Mouse (Mus musculus) CH12.LX (cell line): ENCODE results near the gene Sohlh1. TPM values are rescaled to one million over a fixed set of nuclear protein-coding genes. Genes with fewer than 3 reads are reported as not detected.

Experiments used
- DNase-seq: peaks from one replicate; pipeline ENCODE4 v3.0.0-alpha.2; 2013; ENCODE audit errors: extremely low read depth
- H3K27ac ChIP-seq: 2 replicates; pipeline ENCODE4 v1.5.1; 2012; ENCODE audit warnings: low read depth, mild to moderate bottlenecking, control low read depth, moderate library complexity; ENCODE audit not compliant: insufficient read depth
- H3K27me3 ChIP-seq: replicated peaks from 2 replicates; pipeline ENCODE3; 2012; ENCODE audit warnings: inconsistent platforms
- H3K36me3 ChIP-seq, 2 experiments: replicated peaks in 1 of 2; 2 replicates each; pipeline versions ENCODE3 to v1.6.1; 2012; ENCODE audit warnings: inconsistent platforms in 1 of 2, low read length in 1 of 2, mild to moderate bottlenecking in 1 of 2, mixed read lengths in 1 of 2, moderate library complexity in 1 of 2; ENCODE audit not compliant: control insufficient read depth in 1 of 2, insufficient read depth in 1 of 2
- H3K4me1 ChIP-seq, 2 experiments: 2 replicates each; pipeline ENCODE4 v1.6.1; 2012; ENCODE audit warnings: inconsistent platforms in 1 of 2, moderate library complexity in 1 of 2; ENCODE audit not compliant: insufficient read depth in 2 of 2, control insufficient read depth in 1 of 2
- H3K4me2 ChIP-seq: 2 replicates; pipeline ENCODE4 v1.6.1; 2012; ENCODE audit warnings: low read depth, mild to moderate bottlenecking, control low read depth; ENCODE audit not compliant: poor library complexity, insufficient read depth, severe bottlenecking
- H3K4me3 ChIP-seq, 3 experiments: fragments of 150-350 bp in 1 of 3; sonication (generic) in 1 of 3; replicated peaks in 1 of 3; 2 replicates each; pipeline versions ENCODE3 to v1.5.1; 2011 to 2012; ENCODE audit warnings: low read depth in 2 of 3, low read length in 2 of 3, mild to moderate bottlenecking in 2 of 3, moderate library complexity in 2 of 3, control low read depth in 1 of 3, improper control_type of control experiment in 1 of 3, inconsistent platforms in 1 of 3, mixed read lengths in 1 of 3; ENCODE audit not compliant: poor library complexity in 1 of 3
- H3K79me2 ChIP-seq: replicated peaks from 2 replicates; pipeline ENCODE4 v1.6.1; 2012; ENCODE audit warnings: mild to moderate bottlenecking, moderate library complexity; ENCODE audit not compliant: control insufficient read depth, poor library complexity, insufficient read depth, severe bottlenecking; ENCODE audit errors: extremely low read depth
- H3K9ac ChIP-seq: 2 replicates; pipeline ENCODE4 v1.6.1; 2012; ENCODE audit warnings: low read depth, mild to moderate bottlenecking, control low read depth, moderate library complexity; ENCODE audit not compliant: insufficient read depth
- H3K9me3 ChIP-seq: replicated peaks from 2 replicates; pipeline ENCODE3; 2012; ENCODE audit warnings: low read length, inconsistent platforms, mixed read lengths
- CHD1 ChIP-seq: IDR thresholded peaks from 2 replicates; pipeline ENCODE4 v1.6.1; 2012; ENCODE audit warnings: low read depth, low read length, improper control_type of control experiment, inconsistent platforms
- CHD2 ChIP-seq: IDR thresholded peaks from 2 replicates; pipeline ENCODE4 v1.6.1; 2011; ENCODE audit warnings: low read length, improper control_type of control experiment
- E2F4 ChIP-seq: IDR thresholded peaks from 2 replicates; pipeline ENCODE4 v1.6.1; 2011; ENCODE audit warnings: low read depth, low read length, improper control_type of control experiment; ENCODE audit not compliant: insufficient replicate concordance
- EP300 ChIP-seq: IDR thresholded peaks from 2 replicates; pipeline ENCODE4 v1.6.1; 2011; ENCODE audit warnings: low read length, improper control_type of control experiment
- HCFC1 ChIP-seq: IDR thresholded peaks from 2 replicates; pipeline ENCODE4 v1.6.1; 2012; ENCODE audit warnings: low read depth, mild to moderate bottlenecking, inconsistent platforms, low read length, improper control_type of control experiment
- IRF4 ChIP-seq: IDR thresholded peaks from 2 replicates; pipeline ENCODE4 v1.6.1; 2014; ENCODE audit warnings: low read depth, mild to moderate bottlenecking, inconsistent platforms, low read length, improper control_type of control experiment
- JUN ChIP-seq: IDR thresholded peaks from 2 replicates; pipeline ENCODE4 v1.6.1; 2011; ENCODE audit warnings: low read depth, mild to moderate bottlenecking, low read length, improper control_type of control experiment, moderate library complexity; ENCODE audit not compliant: insufficient read depth
- MEF2A ChIP-seq: IDR thresholded peaks from 2 replicates; pipeline ENCODE4 v1.6.1; 2014; ENCODE audit warnings: low read depth, mild to moderate bottlenecking, inconsistent platforms, low read length, improper control_type of control experiment, borderline replicate concordance
- MYC ChIP-seq: IDR thresholded peaks from 2 replicates; pipeline ENCODE4 v1.6.1; 2011; ENCODE audit warnings: low read depth, mild to moderate bottlenecking, improper control_type of control experiment, low read length
- NELFE ChIP-seq: IDR thresholded peaks from 2 replicates; pipeline ENCODE4 v1.6.1; 2011; ENCODE audit warnings: low read depth, low read length, improper control_type of control experiment
- NRF1 ChIP-seq: IDR thresholded peaks from 2 replicates; pipeline ENCODE4 v1.6.1; 2014; ENCODE audit warnings: low read depth, mild to moderate bottlenecking, inconsistent platforms, low read length, improper control_type of control experiment, moderate library complexity
- PAX5 ChIP-seq: IDR thresholded peaks from 2 replicates; pipeline ENCODE4 v1.6.1; 2012; ENCODE audit warnings: low read length, inconsistent platforms, mixed read lengths
- POLR2A ChIP-seq: IDR thresholded peaks from 2 replicates; pipeline ENCODE4 v1.6.1; 2011; ENCODE audit warnings: low read depth, mild to moderate bottlenecking, improper control_type of control experiment, low read length
- RAD21 ChIP-seq: IDR thresholded peaks from 2 replicates; pipeline ENCODE4 v1.6.1; 2011; ENCODE audit warnings: low read depth, mild to moderate bottlenecking, low read length, improper control_type of control experiment, moderate library complexity
- SMC3 ChIP-seq: IDR thresholded peaks from 2 replicates; pipeline ENCODE4 v1.6.1; 2011; ENCODE audit warnings: low read depth, low read length, improper control_type of control experiment
- UBTF ChIP-seq: IDR thresholded peaks from 2 replicates; pipeline ENCODE4 v1.6.1; 2012; ENCODE audit warnings: low read depth, mild to moderate bottlenecking, inconsistent platforms, low read length, improper control_type of control experiment, moderate library complexity
- USF1 ChIP-seq: IDR thresholded peaks from 2 replicates; pipeline ENCODE4 v1.6.1; 2014; ENCODE audit warnings: low read depth, mild to moderate bottlenecking, inconsistent platforms, low read length, improper control_type of control experiment
- ZKSCAN1 ChIP-seq: IDR thresholded peaks from 2 replicates; pipeline ENCODE4 v1.6.1; 2012; ENCODE audit warnings: low read depth, inconsistent platforms, low read length, improper control_type of control experiment, borderline replicate concordance
- dilution Hi-C: fragments of 300-500 bp; cut with MboI; formaldehyde crosslinking; loops from 2 replicates; pipeline ENCODE4 v1.14.3; 2020; ENCODE audit warnings: low sequenced_read_pairs; ENCODE audit not compliant: extremely low pct_unique_long_range_greater_than_20kb, extremely low pct_ligation_motif_present
- in situ Hi-C: fragments of 300-500 bp; cut with MboI; formaldehyde crosslinking; loops from 3 replicates; pipeline ENCODE4 v1.14.3; 2019; ENCODE audit warnings: low sequenced_read_pairs, low pct_ligation_motif_present, low pct_unique_long_range_greater_than_20kb, mixed read lengths
- polyA plus RNA-seq: library from polyadenylated mRNA; unstranded; fragments of >175 nt; gene quantifications from 2 replicates; pipeline ENCODE4 v1.2.1, GENCODE M21; 2012; ENCODE audit warnings: low read depth; ENCODE audit not compliant: insufficient read length
- total RNA-seq, 2 experiments: library from RNA; depleted of rRNA; stranded (reverse); fragments of 300-350 nt in 1 of 2; fragments of >200 nt in 1 of 2; gene quantifications; 2 replicates each; pipeline ENCODE4 v1.2.3; 2012 to 2014

Sohlh1 gene
- total and polyA plus RNA-seq, 3 experiments = not detected

DNA sequence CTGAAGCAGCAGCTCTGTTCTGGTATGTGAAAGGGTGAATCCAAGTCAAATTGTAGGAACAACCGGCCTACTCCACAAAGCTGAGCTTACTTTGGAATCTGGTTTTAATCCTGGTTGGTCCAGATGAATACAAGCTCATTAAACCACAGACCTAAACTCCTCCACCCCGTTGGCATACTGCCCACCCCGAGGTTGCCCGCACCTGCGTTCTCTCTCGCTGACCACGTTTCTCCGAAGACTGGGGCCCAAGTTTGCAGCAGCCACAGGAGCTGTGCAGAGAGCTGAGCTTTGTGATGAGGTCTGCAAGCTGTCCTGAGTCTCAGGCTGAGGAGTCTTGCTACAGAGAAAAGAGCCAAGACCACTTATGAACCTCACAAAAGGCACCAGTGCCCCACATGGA lies 532 bp downstream of the Sohlh1 start:
- Histone ChIP-seq H3K79me2 (no peaks in the 10 kb centered on the region), H3K4me3 (no peak overlapping the region), H3K4me2 (no peak overlapping the region), H3K9ac (no peak overlapping the region), H3K27me3 (peaks cover 50% of the 10 kb centered on the region), H3K4me1 (peaks cover 2 to 9% of the 10 kb centered on the region in 2 experiments; a peak in 3 of 4 replicates), H3K27ac (no peak overlapping the region), H3K36me3 (no peaks in the 10 kb centered on the region), H3K9me3 (peaks cover 6% of the 10 kb centered on the region)
- in situ Hi-C loops = no loop called here
- dilution Hi-C loops = no loop called here
- TF ChIP-seq SMC3 (no peak), CHD2 (no peak), POLR2A (no peak), NELFE (no peak), RAD21 (no peak)
- TF ChIP-seq, all 38 proteins: peak for 0
- DNase-seq = no peak

- no peak for DNase-seq
- dilution Hi-C loops = no loop called here
- peaks cover 54% of the 10 kb centered on the region for H3K27me3 ChIP-seq
- H3K4me2 ChIP-seq = no peak overlapping the region
- in situ Hi-C loops = no loop called here
- no peaks in the 10 kb centered on the region for H3K79me2 ChIP-seq
- no peak overlapping the region for H3K4me3 ChIP-seq
- peaks cover 2 to 9% of the 10 kb centered on the region in 2 experiments; a peak in 3 of 4 replicates for H3K4me1 ChIP-seq
- TF ChIP-seq UBTF = no peak
- no peak for TF ChIP-seq CHD2
- TF ChIP-seq ZKSCAN1 = no peak
- no peak for TF ChIP-seq HCFC1
- no peak for TF ChIP-seq MEF2A
- no peak for TF ChIP-seq EP300
- no peak for TF ChIP-seq NRF1
- no peak for TF ChIP-seq PAX5
- TF ChIP-seq USF1 = no peak
- TF ChIP-seq E2F4 = no peak
- TF ChIP-seq, all 38 proteins: peak for 0
- Histone ChIP-seq H3K9ac (no peak overlapping the region), H3K36me3 (no peaks in the 10 kb centered on the region), H3K9me3 (peaks cover 1% of the 10 kb centered on the region), H3K27ac (no peak overlapping the region)
These were observed 3.0 kb downstream of the Sohlh1 start for GRCm38 (mm10) chr2:25844097-25844496.

- no peak overlapping the region for H3K4me3 ChIP-seq
- no peak for DNase-seq
- no peak overlapping the region for H3K4me2 ChIP-seq
- TF ChIP-seq NELFE = no peak
- TF ChIP-seq MYC = no peak
- no peak for TF ChIP-seq IRF4
- no peak for TF ChIP-seq JUN
- TF ChIP-seq CHD1 = no peak
- TF ChIP-seq, all 38 proteins: peak for 0
- Histone ChIP-seq H3K27ac (no peak overlapping the region), H3K4me1 (peaks cover 6 to 16% of the 10 kb centered on the region in 2 experiments; a peak in 3 of 4 replicates), H3K36me3 (no peaks in the 10 kb centered on the region), H3K9ac (no peak overlapping the region), H3K27me3 (peaks cover 52% of the 10 kb centered on the region), H3K79me2 (no peaks in the 10 kb centered on the region), H3K9me3 (no peaks in the 10 kb centered on the region)
- in situ Hi-C loops (no loop called here), dilution Hi-C loops (no loop called here)
These were observed 4.3 kb downstream of the Sohlh1 start for GRCm38 (mm10) chr2:25842758-25843157.
